In the genomic region with DNA sequence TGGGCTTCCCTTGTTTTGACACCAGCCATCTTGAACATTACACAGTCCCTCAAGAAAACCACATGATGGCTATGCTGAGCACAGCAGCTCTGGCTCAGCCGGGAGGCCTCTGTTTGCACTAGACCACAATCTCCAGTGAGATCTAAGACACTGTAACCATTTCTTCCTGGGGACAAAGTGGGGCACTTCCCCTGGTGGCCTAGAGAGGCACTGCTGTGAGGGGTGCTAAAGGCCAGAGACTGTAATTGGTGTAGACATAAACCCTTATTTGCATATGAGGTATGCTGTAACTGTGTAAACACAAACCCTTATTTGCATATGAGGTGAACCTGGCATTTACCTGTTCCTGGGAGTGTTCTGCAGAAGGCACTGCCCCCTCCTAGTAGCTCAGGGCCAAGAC, we compare ENCODE assay signal across 10 mouse cellular contexts.
DNase-seq lines count a peak whose midpoint lies in the region; ATAC-seq lines count a peak whose summit lies in the region.
"Had no signal": no experiment of that assay in that cellular context is flagged by ENCODE, and none has a peak within 500 bp of the region (broad histone marks: within the 10 kb centered on the region; RNA-seq: fewer than 3 reads in every experiment).

No protein-coding gene starts in this region.

- DNase-seq in kidney, adult 9 months, result no peak
- peak; percentile 34 for DNase-seq in ES-CJ7 (ENCODE audit: low read depth, low spot score)
- no peak for DNase-seq in liver, embryonic 11.5 days (ENCODE audit: low spot score)
- DNase-seq in cerebellum, adult 8-10 months, result no peak
- no peak for DNase-seq in midbrain, embryonic 11.5 days (ENCODE audit: low spot score, missing footprints)
- no peak for DNase-seq in frontal cortex, postnatal 25 days (ENCODE audit: low spot score in 2 of 2)
- DNase-seq: cerebellum, postnatal 36 days; layer of hippocampus, postnatal 36 days had no signal

- no peak overlapping the region for H3K4me3 ChIP-seq in kidney, embryonic 15.5 days (replicated peaks)
- no peak overlapping the region for H3K4me3 ChIP-seq in liver, embryonic 11.5 days (ENCODE audit: low read depth, low read length)
- H3K4me3 ChIP-seq in stomach, embryonic 16.5 days (replicated peaks; ENCODE audit: low read length), result no peak overlapping the region
- no peak overlapping the region for H3K4me3 ChIP-seq in midbrain, embryonic 11.5 days (ENCODE audit: low read depth, low read length)

- H3K27me3 ChIP-seq in kidney, embryonic 15.5 days, result no peaks in the 10 kb centered on the region
- no peaks in the 10 kb centered on the region for H3K27me3 ChIP-seq in liver, embryonic 11.5 days (replicated peaks; ENCODE audit: control insufficient read depth, insufficient read depth, low read length)
- no peaks in the 10 kb centered on the region for H3K27me3 ChIP-seq in stomach, embryonic 16.5 days (ENCODE audit: control insufficient read depth, insufficient read depth, low read length)
- H3K27me3 ChIP-seq in midbrain, embryonic 11.5 days (ENCODE audit: control insufficient read depth, insufficient read depth, low read length), result no peaks in the 10 kb centered on the region

- peaks cover 18% of the 10 kb centered on the region for H3K4me1 ChIP-seq in kidney, embryonic 15.5 days
- H3K4me1 ChIP-seq in liver, embryonic 11.5 days (replicated peaks; ENCODE audit: control insufficient read depth, insufficient read depth, low read length), result no peaks in the 10 kb centered on the region
- no peaks in the 10 kb centered on the region for H3K4me1 ChIP-seq in stomach, embryonic 16.5 days (ENCODE audit: control insufficient read depth, insufficient read depth, low read length)
- no peaks in the 10 kb centered on the region for H3K4me1 ChIP-seq in midbrain, embryonic 11.5 days (ENCODE audit: control insufficient read depth, insufficient read depth, low read length)

- no peak overlapping the region for H3K9ac ChIP-seq in kidney, embryonic 15.5 days
- H3K9ac ChIP-seq in liver, embryonic 11.5 days (ENCODE audit: low read depth, low read length), result no peak overlapping the region
- H3K9ac ChIP-seq in stomach, embryonic 16.5 days (ENCODE audit: low read length), result no peak overlapping the region
- no peak overlapping the region for H3K9ac ChIP-seq in midbrain, embryonic 11.5 days (ENCODE audit: low read length)

- no peak overlapping the region for H3K27ac ChIP-seq in kidney, embryonic 15.5 days
- H3K27ac ChIP-seq in liver, embryonic 11.5 days (ENCODE audit: low read depth, low read length), result no peak overlapping the region
- no peak overlapping the region for H3K27ac ChIP-seq in stomach, embryonic 16.5 days (ENCODE audit: low read length)
- no peak overlapping the region for H3K27ac ChIP-seq in midbrain, embryonic 11.5 days (ENCODE audit: low read depth, low read length)

- H3K36me3 ChIP-seq in kidney, embryonic 15.5 days, result no peaks in the 10 kb centered on the region
- no peaks in the 10 kb centered on the region for H3K36me3 ChIP-seq in liver, embryonic 11.5 days (ENCODE audit: control insufficient read depth, insufficient read depth, low read length)
- H3K36me3 ChIP-seq in stomach, embryonic 16.5 days (ENCODE audit: control insufficient read depth, insufficient read depth, low read length), result no peaks in the 10 kb centered on the region
- no peaks in the 10 kb centered on the region for H3K36me3 ChIP-seq in midbrain, embryonic 11.5 days (ENCODE audit: control insufficient read depth, insufficient read depth, low read length)

- H3K4me2 ChIP-seq in kidney, embryonic 15.5 days, result no peak overlapping the region
- no peak overlapping the region for H3K4me2 ChIP-seq in liver, embryonic 11.5 days
- H3K4me2 ChIP-seq in stomach, embryonic 16.5 days (ENCODE audit: low read depth, low read length), result no peak overlapping the region
- H3K4me2 ChIP-seq in midbrain, embryonic 11.5 days, result no peak overlapping the region

- 0 out of 2 replicates have a peak, but pooled peaks have one; percentile 20 for ATAC-seq in kidney, embryonic 15.5 days (replicated peaks; ENCODE audit: low FRiP score)
- peak; percentile 29; the same call in 1 of the 2 replicates for ATAC-seq in liver, embryonic 11.5 days (replicated peaks; ENCODE audit: low FRiP score)
- ATAC-seq in stomach, embryonic 16.5 days (ENCODE audit: insufficient read depth, low FRiP score), result peak; percentile 49; the same call in 1 of the 2 replicates
- no peak for ATAC-seq in midbrain, embryonic 11.5 days (ENCODE audit: low FRiP score)

- H3K9me3 ChIP-seq in kidney, embryonic 15.5 days (replicated peaks), result no peaks in the 10 kb centered on the region
- H3K9me3 ChIP-seq in liver, embryonic 11.5 days (ENCODE audit: control insufficient read depth, low read length), result no peaks in the 10 kb centered on the region
- no peaks in the 10 kb centered on the region for H3K9me3 ChIP-seq in stomach, embryonic 16.5 days (replicated peaks; ENCODE audit: control insufficient read depth, low read length)
- no peaks in the 10 kb centered on the region for H3K9me3 ChIP-seq in midbrain, embryonic 11.5 days (ENCODE audit: control insufficient read depth, low read length)

- 53% methylated on average over 1 of the region's 1 CpGs for WGBS in kidney, embryonic 15.5 days
- 19% methylated on average over 1 of the region's 1 CpGs for WGBS in liver, embryonic 11.5 days
- 31% methylated on average over 1 of the region's 1 CpGs for WGBS in stomach, embryonic 16.5 days
- WGBS in midbrain, embryonic 11.5 days, result 69% methylated on average over 1 of the region's 1 CpGs
